Mouse (Mus musculus) cerebellum, adult 18-20 months (tissue): ENCODE results near the gene Ccdc43.
"Not testable (repeated sequence)": the region's sequence is repeated elsewhere in the genome, so short reads cannot be mapped to it uniquely, and the experiment has no call there.

Source experiments
- DNase-seq, 2 experiments: peaks; one replicate each; pipeline ENCODE4 v3.0.0; 2021

Gene Ccdc43

DNA sequence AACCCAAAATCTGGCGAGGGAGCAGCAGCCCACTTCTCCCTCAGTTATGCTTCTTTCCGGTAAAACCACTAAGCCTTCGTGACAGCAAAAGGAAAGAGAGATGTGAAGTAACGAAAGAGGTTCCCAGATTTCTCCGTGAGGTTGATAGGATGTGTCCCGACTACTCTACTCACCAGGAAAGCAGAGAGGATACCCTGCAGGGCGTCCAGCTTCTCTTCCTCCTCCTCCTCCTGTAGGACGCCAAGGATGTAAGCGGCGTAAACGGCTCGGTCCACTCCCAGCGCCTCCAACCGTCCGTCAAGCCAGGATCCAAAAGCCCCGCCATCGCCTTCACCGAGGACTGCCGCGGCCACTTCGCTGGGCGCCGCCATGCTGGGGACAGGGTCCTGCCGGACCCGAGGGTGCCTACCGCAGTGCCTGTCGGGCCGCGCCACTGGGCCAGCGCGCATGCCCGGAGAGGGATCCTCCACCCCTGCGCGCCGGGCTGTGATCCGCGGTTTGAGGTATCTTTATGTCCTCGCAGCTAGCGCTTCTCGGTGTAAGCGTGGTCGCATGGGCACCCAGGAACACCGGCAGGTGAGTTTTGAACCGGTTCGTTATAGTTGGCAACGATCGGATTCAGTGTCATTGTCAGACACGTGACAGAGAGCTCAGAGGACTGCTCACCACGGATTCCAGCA is at the start of gene Ccdc43:
Gene Ccdc43, minus strand, starts transcription at position 445 of the 680 bp plus-strand sequence.
- DNase-seq = peak; percentile 88 to 93

DNA sequence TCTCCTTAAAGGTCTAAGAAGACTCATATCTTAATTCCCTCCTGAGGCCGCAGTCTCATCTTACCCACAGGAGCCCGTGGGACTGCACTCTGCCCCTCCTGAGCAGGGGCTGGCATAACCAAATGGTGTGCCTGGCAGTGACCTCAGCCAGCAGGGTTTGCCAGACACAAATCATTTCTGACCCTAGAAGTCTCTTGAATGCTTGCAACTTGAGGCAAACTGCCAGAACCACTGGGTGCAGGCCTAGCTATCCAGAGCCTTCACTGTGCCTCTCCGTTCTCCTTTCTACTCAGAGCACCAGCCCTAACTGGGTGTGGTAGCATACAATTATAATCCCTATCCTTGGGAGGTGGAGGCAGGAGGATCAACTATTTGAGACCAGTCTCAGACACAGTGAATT is 47.2 kb upstream of the Ccdc43 start:
- DNase-seq = peak; percentile 30 to 35

DNA sequence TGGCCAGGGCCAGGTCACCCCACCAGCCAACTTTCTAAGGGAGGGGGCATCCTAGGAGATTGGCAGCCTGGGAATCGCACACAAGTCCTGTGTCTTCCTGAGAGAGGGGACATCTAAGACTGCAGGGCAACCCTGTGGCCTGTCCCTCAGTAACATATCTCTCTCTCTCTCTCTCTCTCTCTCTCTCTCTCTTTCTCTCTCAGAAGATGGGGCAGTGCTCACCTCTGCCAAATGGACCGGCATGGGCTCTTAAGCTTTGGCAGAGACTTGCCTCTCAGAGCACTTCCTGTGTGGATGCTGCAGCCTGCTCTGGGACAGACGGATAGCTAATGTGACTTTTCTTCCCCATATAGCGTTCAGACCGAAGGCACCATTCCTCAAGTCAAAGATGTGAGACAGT is 45.3 kb upstream of the Ccdc43 start:
- peak; percentile 46 to 47 for DNase-seq

DNA sequence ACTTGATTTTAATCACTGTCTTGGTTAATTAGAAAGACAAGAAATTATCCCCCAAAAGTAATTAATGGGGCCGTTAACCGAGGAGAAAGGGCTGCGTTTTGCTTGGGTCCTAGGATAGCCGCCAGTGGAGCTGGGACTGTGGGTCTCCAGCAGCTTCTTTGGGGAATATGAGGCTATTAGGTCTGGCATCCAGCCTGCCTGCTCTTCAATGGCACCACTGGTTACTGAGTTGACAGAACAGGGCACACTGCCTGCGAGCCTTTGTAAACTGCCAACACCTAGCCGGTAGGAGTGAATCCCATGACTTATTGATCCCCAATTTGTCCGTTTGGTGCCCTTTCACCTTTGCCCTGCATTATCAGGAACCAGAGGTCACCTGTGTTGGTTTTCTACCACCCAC is 44.5 kb upstream of the Ccdc43 start:
- DNase-seq = peak; percentile 39 to 54

DNA sequence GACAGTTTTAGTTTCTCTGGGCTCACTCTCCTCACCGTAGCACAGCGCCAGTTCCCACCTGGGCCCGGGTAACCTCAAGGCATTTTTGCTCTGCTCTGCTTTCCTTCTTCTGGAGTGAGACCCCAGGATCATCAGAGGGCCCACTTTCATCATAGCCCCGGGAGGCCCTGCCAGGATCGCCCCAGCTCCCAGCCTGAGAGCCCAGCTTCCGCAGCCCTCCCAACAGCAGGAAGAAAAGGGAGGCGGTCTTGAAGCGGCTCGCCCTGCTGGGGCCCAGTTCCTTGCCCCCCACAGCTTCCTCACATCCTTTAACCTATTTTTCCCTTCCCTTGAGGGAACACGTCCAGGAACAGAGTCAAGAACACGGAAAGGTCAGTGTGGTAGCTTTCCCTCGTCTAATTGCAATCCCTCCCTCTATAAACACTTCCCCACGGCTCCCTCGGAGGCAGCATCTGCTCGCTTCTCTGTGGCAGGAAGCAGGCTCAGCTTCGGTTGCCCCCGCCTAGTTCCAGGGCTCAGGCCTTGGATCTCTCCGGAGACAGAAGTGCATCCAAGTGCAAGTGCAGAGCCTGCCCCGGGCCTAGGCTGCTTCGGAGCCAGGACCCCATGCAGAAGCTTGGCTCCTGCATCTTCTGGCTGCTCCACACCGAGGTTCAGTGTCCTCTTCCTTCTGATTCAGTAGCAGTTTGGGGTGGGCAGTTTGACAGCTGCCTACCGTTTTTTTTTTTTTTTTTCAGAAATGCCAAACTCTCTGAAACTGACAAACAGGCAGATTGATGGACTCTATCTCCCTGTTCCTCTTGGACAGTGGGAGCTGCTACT is 43.8 kb upstream of the Ccdc43 start:
- DNase-seq = peak; percentile 86 to 93

DNA sequence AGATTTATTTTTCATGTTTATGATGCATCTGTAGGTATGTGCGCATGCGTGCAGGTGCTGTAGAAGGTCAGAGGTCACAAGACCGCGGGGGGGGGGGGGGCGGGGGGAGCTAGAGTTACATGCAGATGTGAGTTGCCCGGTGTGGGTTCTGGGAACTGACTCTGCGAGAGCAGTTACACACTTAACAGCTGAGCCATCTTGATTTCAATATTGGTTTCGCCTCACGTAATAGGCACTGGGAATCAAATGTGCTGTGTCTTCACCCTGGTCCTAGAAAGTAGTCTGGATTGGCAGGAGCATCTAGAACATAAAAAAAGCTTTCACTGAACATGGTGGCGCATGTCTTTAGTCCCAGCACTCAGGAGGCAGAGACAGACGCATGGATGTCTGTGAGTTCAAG is 43.1 kb upstream of the Ccdc43 start:
- DNase-seq = no peak

DNA sequence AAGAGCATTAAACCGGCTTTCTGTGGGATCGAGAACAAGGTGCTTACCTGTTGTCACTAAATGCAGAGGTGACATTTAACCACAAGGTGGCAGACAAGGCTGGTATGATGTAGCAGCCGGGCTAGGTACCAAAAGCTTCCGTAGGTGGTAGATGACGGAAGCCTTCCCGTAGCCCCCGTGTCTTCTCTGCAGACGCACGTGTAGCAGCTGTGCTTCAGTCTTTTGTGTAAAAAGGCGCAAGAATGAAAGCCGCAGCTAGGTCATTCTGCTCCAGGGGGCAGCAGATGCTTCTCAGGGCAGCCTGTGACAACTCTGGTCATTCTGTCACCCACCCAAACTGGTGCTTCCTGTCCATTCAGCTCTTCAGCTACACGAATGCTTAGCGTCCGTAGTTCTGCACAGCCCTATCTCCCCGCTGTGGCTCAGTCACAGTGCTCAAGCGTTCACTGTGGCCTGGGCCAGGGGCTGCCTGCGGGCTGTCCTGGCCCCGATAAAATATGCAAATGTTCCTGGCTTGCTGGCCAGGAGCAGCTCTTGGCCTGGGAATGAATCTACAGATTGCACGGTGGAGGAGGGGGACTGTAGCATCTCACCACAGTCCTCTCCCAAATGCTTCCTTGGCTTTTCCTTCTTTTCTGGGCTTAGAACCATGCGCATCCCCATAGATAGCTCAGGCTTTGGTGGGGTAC is 41.8 kb upstream of the Ccdc43 start:
- DNase-seq = peak; percentile 85 to 87

DNA sequence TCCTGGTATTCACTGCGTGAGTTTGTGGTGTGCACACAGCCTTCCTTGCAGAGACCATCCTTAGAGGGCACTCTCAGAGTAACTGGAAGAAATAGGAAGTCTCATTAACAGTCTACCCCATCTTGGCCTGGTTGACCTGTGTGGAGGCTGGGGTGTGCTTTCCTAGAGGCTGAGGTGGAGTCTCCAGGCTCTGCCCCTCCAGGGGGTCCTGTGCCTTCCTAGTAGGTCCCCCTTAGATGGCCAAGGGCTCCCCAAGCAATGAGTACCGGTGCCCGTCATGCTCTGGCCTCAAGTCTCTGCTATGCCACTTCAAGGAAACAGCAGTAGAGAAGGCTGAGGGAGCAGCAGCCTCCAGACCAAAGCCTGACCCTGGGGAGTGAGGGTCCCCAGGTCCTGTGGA is 40.5 kb upstream of the Ccdc43 start:
- peak in 1 of 2 experiments; percentile 27 for DNase-seq

DNA sequence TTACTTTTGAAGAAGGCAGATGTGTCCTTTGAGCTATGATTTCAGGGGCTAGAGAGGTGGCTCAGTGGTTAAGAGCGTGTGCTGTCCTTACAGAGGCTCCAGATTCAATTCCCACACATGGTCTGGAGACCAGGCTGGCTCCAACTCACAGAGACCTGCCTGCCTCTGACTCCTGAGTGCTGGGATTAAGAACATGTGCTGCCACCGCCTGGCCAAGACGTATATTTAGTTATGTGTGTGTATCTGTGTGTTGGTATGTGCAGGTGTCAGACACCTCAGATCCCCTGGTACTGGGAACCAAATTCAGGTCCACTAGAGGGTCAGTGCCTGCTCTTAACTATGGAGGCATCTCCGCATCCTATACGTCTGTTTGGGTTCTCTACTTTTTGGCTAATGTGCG is 37.4 kb upstream of the Ccdc43 start:
- no peak for DNase-seq

DNA sequence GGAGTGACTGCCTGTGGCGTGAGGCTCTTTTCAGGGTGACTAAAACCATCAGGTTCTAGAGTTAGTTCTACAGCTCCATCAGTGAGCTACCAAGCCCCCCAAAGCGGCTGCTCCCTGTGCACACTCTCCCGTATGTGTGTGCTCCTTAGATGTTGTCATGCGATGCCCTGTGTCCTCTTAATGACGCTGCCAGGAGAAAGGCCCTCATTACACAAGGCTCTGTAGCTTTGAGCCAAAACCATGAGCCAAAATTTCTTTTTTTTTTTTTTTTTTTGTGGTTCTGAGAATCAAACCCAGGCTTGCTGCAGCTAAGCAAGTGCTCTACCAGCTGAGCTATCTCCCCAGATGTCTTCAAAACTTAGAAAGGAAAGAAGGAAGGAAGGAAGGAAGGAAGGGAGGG is 35.6 kb upstream of the Ccdc43 start:
- DNase-seq = no peak

DNA sequence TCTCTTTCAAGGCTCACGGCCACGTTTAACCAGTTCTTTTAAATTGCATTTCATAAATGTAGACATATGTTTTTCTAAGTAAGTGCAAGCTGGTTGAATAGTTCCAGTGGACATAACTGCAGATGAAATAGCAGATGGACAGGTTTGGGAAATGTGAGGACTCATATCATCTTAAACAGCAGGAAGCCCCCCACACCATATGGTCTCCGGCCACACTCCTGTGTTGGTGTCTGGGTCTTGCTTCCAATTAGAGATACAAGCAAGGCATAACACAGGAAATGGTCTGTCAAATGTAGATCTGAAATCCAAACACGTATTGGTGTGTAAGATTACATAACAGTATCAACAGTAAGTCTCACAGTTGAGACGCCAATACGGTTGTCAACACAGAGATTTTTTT is 33.8 kb upstream of the Ccdc43 start:
- peak; percentile 46 to 62 for DNase-seq

DNA sequence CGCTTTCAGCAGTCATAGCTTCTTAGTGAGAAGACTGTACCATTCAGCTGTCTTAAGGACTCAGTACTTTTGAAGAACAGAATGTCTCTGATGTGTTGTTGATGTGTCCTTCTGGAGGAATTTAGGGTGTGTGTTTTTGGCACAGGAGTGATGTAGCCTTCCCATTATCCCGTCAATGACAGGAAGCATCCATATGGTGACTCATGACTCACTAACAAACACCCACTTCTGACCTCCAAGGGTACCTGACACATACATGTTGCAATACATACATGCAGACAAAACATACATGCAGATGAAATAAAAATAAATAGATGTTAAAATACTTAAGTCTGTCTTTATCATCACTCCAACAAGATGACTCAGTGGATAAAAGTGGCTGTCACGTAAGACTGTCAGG is 32.3 kb upstream of the Ccdc43 start:
- no peak for DNase-seq

DNA sequence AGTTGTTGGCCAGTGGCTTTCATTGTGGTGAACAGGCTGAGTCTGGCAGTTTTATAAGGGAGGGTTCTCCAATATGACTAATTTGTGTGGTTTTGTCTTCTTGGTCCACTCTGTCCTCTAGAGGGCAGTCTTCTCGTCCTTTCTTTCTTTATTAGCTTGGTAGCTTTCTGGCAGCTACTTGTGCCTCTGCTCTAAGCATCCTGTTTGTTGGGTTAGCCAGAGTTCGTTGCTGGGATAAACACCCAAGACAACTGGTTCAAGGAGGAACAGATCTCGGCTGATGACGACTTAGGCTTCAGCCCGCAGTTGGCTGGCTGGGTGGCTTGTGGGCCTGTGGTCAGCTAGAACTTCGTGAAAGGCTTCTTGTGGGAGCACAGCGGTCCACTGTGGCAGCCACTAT is 31.0 kb upstream of the Ccdc43 start:
- DNase-seq = peak; percentile 54 to 59

DNA sequence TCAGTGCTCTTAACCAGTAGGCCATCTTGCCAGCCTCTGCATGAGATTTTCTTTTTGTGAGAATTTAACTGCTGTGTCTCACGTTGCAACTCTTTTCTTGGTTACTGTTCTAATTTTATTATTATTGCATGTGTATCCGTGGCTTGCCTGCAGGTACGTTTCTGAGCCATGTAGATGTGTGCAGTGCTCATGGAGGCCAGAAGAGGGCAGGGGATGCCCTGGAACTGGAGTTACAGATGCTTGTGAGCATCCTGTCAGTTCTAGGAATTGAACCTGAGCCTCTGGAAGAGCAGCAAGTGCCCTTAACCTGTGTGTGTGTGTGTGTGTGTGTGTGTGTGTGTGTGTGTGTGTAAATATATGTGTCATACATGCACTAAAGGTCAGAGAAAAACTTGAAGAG is 28.0 kb upstream of the Ccdc43 start:
- DNase-seq = peak; percentile 34 to 43

DNA sequence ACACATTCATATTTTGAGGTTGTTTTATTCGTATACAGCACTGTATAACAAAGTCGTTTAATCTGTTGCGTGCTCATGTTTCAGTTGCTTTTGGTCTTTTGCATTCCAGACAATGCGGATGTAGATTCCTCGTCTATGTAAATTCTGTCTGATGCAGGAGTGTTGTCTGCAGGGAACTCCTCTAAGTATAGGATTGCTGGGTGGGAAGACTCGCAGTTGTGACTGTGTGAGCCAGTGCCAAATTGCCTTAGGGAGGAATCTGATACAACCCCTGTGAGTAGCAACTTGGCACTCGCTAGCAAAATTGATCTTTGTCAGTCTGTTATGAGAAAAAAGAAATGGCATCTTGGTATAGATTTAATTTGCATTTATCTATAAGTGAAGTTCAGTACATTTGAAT is 18.6 kb upstream of the Ccdc43 start:
- no peak for DNase-seq

DNA sequence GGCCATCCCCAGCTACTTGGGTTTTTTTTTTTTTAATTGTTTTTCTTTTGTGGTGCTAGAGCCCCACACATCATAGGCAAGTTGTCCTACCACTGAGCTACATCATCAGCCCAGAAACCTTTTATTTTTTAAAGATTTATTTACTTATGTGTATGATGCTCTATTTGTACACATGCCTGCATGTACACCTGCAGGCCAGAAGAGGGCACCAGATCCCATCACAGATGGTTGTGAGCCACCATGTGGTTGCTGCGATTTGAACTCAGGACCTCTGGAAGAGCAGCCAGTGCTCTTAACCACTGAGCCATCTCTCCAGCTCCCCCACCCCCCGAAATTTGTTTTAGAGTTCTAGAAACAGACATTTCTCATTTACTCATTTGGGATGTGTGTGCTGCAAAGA is 17.0 kb upstream of the Ccdc43 start:
- DNase-seq = not testable (repeated sequence)

DNA sequence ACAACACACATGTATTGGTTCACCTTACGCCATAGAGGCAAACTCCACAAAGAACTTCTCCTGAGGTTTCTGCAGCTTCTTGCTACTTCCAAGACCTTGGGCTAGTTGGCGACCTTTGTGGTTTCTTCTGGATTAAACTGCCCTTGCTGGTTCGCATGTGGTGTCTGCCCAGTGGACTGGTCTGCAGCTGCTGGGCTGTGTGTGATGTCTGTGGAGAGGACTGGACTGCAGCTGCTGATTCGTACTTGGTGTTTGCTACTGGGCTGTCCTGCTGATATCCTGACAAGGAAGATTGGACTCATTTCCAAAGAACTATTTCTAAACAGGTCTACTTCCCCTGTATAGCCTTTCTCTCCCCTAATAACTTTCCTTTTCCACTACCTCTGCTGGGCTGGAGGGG is 14.8 kb upstream of the Ccdc43 start:
- DNase-seq = no peak

DNA sequence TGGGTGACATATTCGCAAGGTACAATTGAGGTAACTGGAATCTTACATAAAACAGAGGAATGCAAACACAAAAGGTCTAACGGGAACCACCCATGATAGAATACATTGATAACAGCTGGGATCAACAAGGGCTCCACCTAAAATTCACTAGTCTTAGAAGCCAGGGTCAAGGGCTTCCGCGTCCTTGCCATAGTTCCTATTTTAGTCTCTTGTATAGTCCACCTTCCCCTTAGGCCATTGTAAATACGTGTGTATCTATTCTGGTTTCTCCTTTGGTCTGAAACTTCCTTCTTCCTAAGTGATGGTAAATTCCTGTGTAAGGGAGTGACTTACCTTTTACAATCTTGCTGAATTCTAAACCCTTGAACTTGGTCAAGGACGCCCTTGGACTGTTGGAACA is 4.6 kb upstream of the Ccdc43 start:
- DNase-seq = not testable (repeated sequence)

DNA sequence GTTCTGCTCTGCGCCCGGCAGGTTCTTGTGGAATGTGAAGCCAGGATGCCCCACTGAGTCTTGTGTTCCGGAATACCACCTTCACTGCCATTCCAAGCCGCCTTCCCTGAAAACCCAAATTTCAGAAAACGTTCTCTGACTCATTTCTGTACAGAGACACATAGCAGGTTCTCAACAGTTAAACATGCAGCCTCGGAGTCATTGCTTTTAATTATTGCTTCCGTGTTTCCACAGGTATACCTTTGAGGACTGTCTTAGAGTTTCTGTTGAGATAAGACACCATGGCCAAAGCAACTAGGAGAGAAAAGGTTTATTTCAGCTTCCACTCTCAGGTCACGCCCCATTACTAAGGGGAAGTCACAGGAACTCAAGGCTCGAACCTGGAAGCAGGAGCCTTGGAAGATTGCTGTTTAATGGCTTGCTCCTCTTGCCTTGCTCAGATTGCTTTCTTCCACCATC is 465 bp upstream of the Ccdc43 start:
- DNase-seq = no peak

DNA sequence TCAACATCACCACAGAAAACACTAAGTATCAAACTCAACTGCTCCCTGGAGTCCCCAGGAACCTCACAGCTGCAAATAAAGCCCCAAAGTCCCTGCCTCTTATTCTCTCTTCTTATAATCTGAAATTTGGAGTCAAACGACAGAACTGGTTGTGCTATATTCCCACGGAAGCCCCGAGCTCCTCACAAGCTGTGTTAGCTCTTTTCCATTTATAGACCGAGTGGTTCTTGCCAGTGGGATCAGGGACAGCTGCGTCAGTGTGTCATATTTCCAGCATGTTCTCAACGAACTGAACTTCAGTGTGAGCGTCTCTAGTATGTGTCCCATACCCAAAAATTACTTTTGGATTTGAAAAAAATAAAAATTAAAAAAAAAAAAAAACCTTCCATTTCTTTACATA is 2.3 kb downstream of the Ccdc43 start:
- DNase-seq = no peak

DNA sequence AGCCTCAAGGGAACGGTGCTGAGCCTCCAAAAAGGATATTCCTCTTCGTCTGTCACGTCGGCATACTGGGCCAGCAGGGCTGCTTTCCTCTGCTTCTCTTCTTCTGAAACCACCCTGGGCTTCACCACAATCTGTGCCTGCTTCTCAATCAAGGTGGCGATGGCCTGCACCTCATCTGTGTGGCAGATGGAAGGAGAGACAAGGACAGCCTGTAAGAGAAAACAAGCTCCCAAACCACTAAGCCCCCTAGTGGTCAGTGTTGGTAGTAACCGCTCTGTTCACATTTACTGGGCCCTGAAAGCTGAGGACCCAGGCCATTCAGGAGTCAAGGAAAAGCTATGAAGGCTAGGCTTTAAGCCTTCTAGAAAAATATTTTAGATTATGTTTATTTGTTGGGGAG is 7.4 kb downstream of the Ccdc43 start:
- peak; percentile 78 to 80 for DNase-seq

DNA sequence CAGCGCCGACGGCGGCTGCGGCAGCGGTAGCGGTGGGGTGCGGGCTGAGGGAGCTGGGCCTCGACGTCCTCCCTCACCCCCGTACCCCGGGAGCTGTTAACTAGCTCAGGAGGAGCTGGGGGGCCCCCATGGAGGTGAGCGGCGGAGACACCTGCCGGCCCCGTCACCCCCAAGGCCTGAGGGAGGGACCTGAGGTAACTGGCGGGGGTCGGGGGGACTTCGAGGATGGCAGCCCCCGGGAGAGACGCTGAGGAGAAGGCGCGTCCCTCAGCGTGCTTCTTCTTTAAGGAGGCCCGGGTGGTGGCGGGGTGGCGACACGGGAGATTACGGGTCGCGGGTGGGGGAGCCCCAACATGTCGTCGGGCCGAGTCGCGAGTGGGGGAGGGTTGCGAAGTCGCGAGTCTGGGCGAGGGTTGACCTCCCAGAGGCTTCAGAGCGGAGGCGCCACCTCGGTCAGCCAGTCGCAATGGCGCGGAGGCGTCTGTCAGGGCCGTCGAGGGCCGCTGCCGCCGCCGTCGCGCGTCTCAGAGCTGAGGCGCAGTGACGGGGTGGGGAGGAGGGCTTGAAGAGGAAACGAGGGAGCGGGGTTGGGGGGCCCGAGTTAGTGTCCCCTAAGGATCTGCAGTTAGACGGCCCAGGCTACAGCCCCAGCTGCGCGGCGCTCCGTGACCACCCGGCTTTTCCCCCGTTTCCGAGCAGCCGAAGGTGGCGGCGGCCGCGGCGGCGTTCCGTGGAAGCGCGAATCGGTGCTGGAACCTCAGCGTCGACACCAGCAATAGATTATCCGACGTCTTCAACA is 31.7 kb downstream of the Ccdc43 start:
- no peak for DNase-seq

DNA sequence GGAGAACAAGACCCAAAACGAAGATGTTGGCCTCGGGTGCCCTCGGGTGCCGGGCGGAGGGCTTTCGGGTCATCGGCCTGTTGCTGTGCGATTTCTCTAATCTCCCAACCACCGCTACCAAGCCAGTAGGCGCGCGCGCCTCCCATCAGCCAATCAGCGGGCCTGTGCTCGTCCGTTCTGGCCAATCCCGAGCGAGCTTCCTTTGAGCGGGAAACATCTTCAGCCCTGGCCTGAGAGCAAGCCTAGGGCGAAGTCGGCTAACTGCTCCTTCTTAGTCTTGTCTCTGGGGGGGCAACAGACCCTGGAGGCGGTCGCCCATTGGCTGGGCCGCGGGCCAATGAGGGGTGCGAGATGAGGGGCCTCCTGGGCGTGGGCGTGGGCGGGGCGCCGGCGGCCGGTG is 32.4 kb downstream of the Ccdc43 start:
- no peak for DNase-seq
